Mouse (Mus musculus) kidney, adult 9 months (tissue): ENCODE data around the gene Pou4f1.

Experiments
- DNase-seq: peaks from one replicate; pipeline ENCODE4 v3.0.0; 2022

The Pou4f1 gene

GRCm38 (mm10) chr14:104453824-104454223 lies 14.0 kb downstream of the Pou4f1 start:
- DNase-seq = peak; percentile 46

DNA sequence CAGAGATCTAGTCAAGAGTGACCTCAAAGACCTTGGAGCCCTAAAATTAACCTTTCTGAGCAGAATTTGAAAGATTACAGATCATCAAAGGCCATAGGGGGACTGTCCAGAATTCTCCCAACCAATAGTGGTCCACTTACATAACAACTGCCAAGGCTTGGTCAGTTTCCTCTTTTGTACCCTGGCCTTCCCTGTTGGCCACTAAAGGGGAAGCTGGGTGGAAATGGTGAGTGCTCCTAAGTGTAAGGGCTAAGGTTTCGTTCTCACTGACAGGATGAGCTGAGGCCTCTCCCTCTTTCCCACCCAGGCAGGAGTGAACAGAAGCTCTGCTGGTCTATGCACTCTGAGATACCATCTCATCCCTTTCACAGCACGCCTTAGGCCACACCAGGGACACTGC lies 33.5 kb downstream of the Pou4f1 start:
- no peak for DNase-seq

DNA sequence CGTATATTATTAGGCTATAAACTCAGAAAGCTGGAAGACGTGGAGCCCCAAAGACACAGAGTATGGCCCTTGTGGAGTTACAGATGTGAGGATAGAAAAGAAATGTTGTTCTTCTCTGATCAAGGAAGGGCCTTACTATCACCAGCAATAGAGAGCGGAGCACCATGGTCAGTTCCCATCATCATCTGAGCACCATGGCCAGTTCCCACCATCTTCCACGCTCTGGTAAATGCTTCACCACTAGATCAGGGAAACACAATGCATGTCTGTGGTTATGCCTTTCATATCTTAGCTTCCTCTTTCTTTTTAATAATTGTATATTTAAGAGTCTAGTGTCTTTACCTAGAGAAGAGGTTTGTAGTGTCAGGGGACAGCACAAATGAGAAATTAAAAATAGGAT lies 37.0 kb downstream of the Pou4f1 start:
- no peak for DNase-seq

GRCm38 (mm10) chr14:104423688-104424470 lies 43.9 kb downstream of the Pou4f1 start:
- DNase-seq = no peak
